Mouse (Mus musculus) embryo, embryonic 9.5 days (tissue): Measurements from ENCODE around the gene Gm49661.

Source experiments
- DNase-seq: peaks from one replicate; pipeline ENCODE4 v3.0.0-alpha.2; 2017; ENCODE audit errors: extremely low spot score

Gm49661 gene

GRCm38 (mm10) chr8:84933767-84934559, 35.3 kb downstream of the Gm49661 start:
- no peak for DNase-seq

- no peak for DNase-seq
These were observed 38.7 kb downstream of the Gm49661 start for GRCm38 (mm10) chr8:84930582-84930981.

GRCm38 (mm10) chr8:84928456-84929306, 40.6 kb downstream of the Gm49661 start:
- DNase-seq = peak; percentile 80

GRCm38 (mm10) chr8:84927513-84927912, 41.7 kb downstream of the Gm49661 start:
- DNase-seq = no peak

- no peak for DNase-seq
These were observed 43.7 kb downstream of the Gm49661 start for GRCm38 (mm10) chr8:84925557-84925956.

- no peak for DNase-seq
These were observed 47.6 kb downstream of the Gm49661 start for GRCm38 (mm10) chr8:84921596-84921995.

- DNase-seq = no peak
These were observed 50.6 kb downstream of the Gm49661 start for GRCm38 (mm10) chr8:84918646-84919045.

- DNase-seq = no peak
These were observed 51.5 kb downstream of the Gm49661 start for GRCm38 (mm10) chr8:84917781-84918180.
